In genomic region chr6:49022384-49022783, GRCm38 (mm10) we compare ENCODE assay signal across 27 mouse cellular contexts. TPM values are rescaled to one million over a fixed set of nuclear protein-coding genes. Genes with fewer than 3 reads are reported as not detected.
A peak's percentile ranks its signal among the peaks of the same experiment; 100 is the strongest.
DNase-seq lines count a peak whose midpoint lies in the region; ATAC-seq lines count a peak whose summit lies in the region.
"Had no signal": no experiment of that assay in that cellular context is flagged by ENCODE, and none has a peak within 500 bp of the region (broad histone marks: within the 10 kb centered on the region; RNA-seq: fewer than 3 reads in every experiment).

No protein-coding gene starts in this region.

- DNase-seq in heart, adult 11 months: peak; percentile 44
- no peak for DNase-seq in heart, postnatal 4 days
- peak; percentile 58 for DNase-seq in ES-CJ7 (ENCODE audit: low read depth, low spot score)
- peak; percentile 56 for DNase-seq in ZHBTc4 (ENCODE audit: low read depth, low spot score)
- no peak for DNase-seq in adipocyte (ENCODE audit: low spot score)
- DNase-seq: adrenal gland, adult 8-10 months; cerebellum, adult 18-20 months; cerebellum, adult 9-11 months; embryo, embryonic 11 days; gastrocnemius, adult 2 months; gastrocnemius, postnatal 25 days; heart, postnatal 36 days had no signal

- peaks cover 9% of the 10 kb centered on the region; the same call in 1 of the 2 replicates for H3K27me3 ChIP-seq in neural tube, embryonic 15.5 days (replicated peaks)
- H3K27me3 ChIP-seq: CH12.LX; embryonic facial prominence, embryonic 15.5 days; heart, embryonic 13.5 days; hindbrain, embryonic 12.5 days had no signal

- no peak overlapping the region for H3K27ac ChIP-seq in neural tube, embryonic 15.5 days (replicated peaks)
- H3K27ac ChIP-seq: embryonic facial prominence, embryonic 15.5 days; forebrain, embryonic 10.5 days; gastrocnemius, adult 2 months; heart, embryonic 13.5 days; hindbrain, embryonic 12.5 days had no signal

- H3K9ac ChIP-seq in neural tube, embryonic 15.5 days (replicated peaks): no peak overlapping the region
- H3K9ac ChIP-seq: embryonic facial prominence, embryonic 15.5 days; heart, embryonic 13.5 days; hindbrain, embryonic 12.5 days had no signal

- H3K4me1 ChIP-seq in neural tube, embryonic 15.5 days: peaks cover 4% of the 10 kb centered on the region; the same call in 1 of the 2 replicates
- H3K4me1 ChIP-seq: embryonic facial prominence, embryonic 15.5 days; heart, embryonic 13.5 days had no signal

- H3K4me3 ChIP-seq in neural tube, embryonic 15.5 days (replicated peaks): no peak overlapping the region
- H3K4me3 ChIP-seq: embryonic facial prominence, embryonic 15.5 days; erythroblast, embryonic 14.5 days; forebrain, embryonic 10.5 days; gastrocnemius, adult 2 months; heart, embryonic 13.5 days; hindbrain, embryonic 12.5 days had no signal

- H3K9me3 ChIP-seq in neural tube, embryonic 15.5 days (replicated peaks): no peaks in the 10 kb centered on the region
- H3K9me3 ChIP-seq: embryonic facial prominence, embryonic 15.5 days; forebrain, embryonic 10.5 days; heart, embryonic 13.5 days; hindbrain, embryonic 12.5 days had no signal

- WGBS in neural tube, embryonic 15.5 days: 92% methylated on average over 2 of the region's 2 CpGs

- no peak overlapping the region for H3K4me2 ChIP-seq in neural tube, embryonic 15.5 days
- H3K4me2 ChIP-seq: embryonic facial prominence, embryonic 15.5 days; heart, embryonic 13.5 days; hindbrain, embryonic 12.5 days had no signal

- ATAC-seq in neural tube, embryonic 15.5 days (ENCODE audit: low FRiP score): no peak
- ATAC-seq: inflammation-experienced regulatory T-cells, adult 6 months; intestine, postnatal 0 days had no signal

- H3K36me3 ChIP-seq in neural tube, embryonic 15.5 days: no peaks in the 10 kb centered on the region
- H3K36me3 ChIP-seq: embryonic facial prominence, embryonic 15.5 days; forebrain, embryonic 10.5 days; heart, embryonic 13.5 days; hindbrain, embryonic 12.5 days had no signal

RNA-seq across cellular contexts. Expression of gene Gpnmb, which starts 14.0 kb away (rescaled TPM):
- total RNA-seq in heart, postnatal 4 days (2021): under 1 TPM; 0.55 to 0.63 TPM
- 0.19 and 0.22 TPM in 2 replicates for polyA plus RNA-seq in neural tube, embryonic 15.5 days (2015; fragmentation: Nextera tagmentation; extraction: Ambion mirVana)
- total RNA-seq: CH12.LX, MEL had no signal

RNA-seq across cellular contexts. Expression of gene Svs1, which starts 35.7 kb away (rescaled TPM):
- total RNA-seq in heart, postnatal 4 days (2021): not detected
- polyA plus RNA-seq in neural tube, embryonic 15.5 days (2015; fragmentation: Nextera tagmentation; extraction: Ambion mirVana): not detected in 2 replicates
- total RNA-seq: CH12.LX; gastrocnemius, adult 2 months; gastrocnemius, postnatal 25 days; granulocyte monocyte progenitor cell, adult 5-6 weeks; heart, postnatal 36 days; MEL had no signal
- polyA plus RNA-seq: embryonic facial prominence, embryonic 11.5 days; embryonic facial prominence, embryonic 15.5 days; erythroblast, embryonic 14.5 days; forebrain, embryonic 10.5 days; heart, embryonic 13.5 days; heart, postnatal 0 days; hindbrain, embryonic 12.5 days; hindbrain, embryonic 16.5 days; inflammation-experienced regulatory T-cells, adult 6 months; intestine, postnatal 0 days had no signal

RNA-seq across cellular contexts. Expression of gene Doxl2, which starts 47.6 kb away (rescaled TPM):
- total RNA-seq in heart, postnatal 4 days (2021): not detected
- polyA plus RNA-seq in neural tube, embryonic 15.5 days (2015; fragmentation: Nextera tagmentation; extraction: Ambion mirVana): not detected in 2 replicates
- total RNA-seq: adrenal gland, postnatal 4 days; CH12.LX; gastrocnemius, adult 2 months; gastrocnemius, postnatal 25 days; granulocyte monocyte progenitor cell, adult 5-6 weeks; heart, postnatal 36 days; MEL had no signal
- polyA plus RNA-seq: embryonic facial prominence, embryonic 11.5 days; embryonic facial prominence, embryonic 15.5 days; forebrain, embryonic 10.5 days; heart, embryonic 13.5 days; heart, postnatal 0 days; hindbrain, embryonic 12.5 days; hindbrain, embryonic 16.5 days; inflammation-experienced regulatory T-cells, adult 6 months; intestine, postnatal 0 days had no signal

RNA-seq across cellular contexts. Expression of gene Malsu1, which starts 51.2 kb away (rescaled TPM):
- total RNA-seq in heart, postnatal 4 days (2021): 10 to 100 TPM; 33.4 to 43.2 TPM
- 66.1 and 66.4 TPM in 2 replicates for polyA plus RNA-seq in neural tube, embryonic 15.5 days (2015; fragmentation: Nextera tagmentation; extraction: Ambion mirVana)

Comparison
In these comparisons a context has a peak if more than half of its experiments do, and no peak if none do; other contexts are left out.
1. DNase-seq: peak in heart, adult 11 months (single experiment), ES-CJ7 (single experiment) and ZHBTc4 (single experiment); none in heart, postnatal 4 days (single experiment) and adipocyte (single experiment).